Mouse (Mus musculus) urinary bladder, adult 2 months (tissue): ENCODE measurements around the gene Ccl5. TPM values are rescaled to one million over a fixed set of nuclear protein-coding genes. Genes with fewer than 3 reads are reported as not detected.
"Not testable (repeated sequence)": the region's sequence is repeated elsewhere in the genome, so short reads cannot be mapped to it uniquely, and the experiment has no call there.

ENCODE experiments used
- DNase-seq: peaks from one replicate; pipeline ENCODE4 v3.0.0; 2022; ENCODE audit warnings: low spot score
- polyA plus RNA-seq: library from polyadenylated mRNA; depleted of rRNA; stranded (reverse); fragments of >200 nt; gene quantifications from 2 replicates; pipeline ENCODE4 v1.2.3, GENCODE M21; 2012; rRNA removed

Gene Ccl5
- 14.9 and 15.6 TPM in 2 replicates for polyA plus RNA-seq

GRCm38 (mm10) chr11:83530360-83530759 lies at the start of gene Ccl5:
Gene Ccl5 (minus strand): TSS chr11:83530518.
- no peak for DNase-seq

DNA sequence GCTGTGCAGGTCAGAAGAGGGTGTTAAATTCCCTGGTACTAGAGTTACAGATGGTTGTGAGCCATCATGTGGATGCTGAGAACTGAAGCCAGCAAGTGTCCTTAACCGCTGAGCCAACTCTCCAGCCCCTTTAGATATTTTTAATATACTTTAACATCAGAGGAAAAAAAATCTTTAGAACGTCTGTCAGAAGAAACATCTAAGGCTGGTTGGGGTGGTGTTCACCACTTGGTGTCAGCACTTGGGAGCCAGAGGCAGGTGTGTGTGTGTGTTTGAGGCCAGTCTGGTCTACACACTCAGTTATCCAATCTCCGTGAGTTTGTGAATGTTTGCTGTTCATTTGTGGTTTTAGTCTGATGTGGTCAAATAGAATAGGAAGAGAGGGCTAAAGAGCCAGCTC lies 48.7 kb upstream of the Ccl5 start:
- DNase-seq = no peak

DNA sequence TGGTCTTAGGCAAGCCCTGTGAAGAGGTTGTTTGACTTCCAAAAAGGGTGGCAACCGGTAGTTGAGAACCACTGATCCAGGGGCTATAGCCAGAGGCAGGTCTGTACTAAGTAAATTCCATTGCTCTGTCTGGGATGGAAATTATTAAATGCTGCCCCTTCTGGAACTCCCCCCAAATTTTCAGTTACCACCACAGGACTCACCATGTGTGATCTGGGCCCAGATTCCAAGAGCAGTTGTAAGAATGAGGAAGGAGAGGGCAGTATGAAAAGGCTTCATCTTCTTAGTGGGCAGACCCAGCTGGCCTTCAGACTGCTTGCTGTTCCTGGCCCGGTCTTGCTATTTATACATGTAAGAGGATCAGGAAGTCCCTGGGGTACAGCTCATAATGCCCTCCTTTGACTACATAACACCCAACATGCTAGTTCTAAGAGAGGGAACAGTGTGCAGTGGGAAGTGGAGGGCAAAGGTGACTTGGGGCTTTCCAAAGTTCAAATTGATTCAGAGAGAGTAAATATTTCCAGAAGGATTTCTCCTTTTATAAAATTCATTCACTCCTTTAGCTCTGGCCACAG lies 48.0 kb upstream of the Ccl5 start, which contains the start of gene Ccl9:
Gene Ccl9 (minus strand): TSS at position 451 of the 575 bp plus-strand sequence.
- no peak for DNase-seq

DNA sequence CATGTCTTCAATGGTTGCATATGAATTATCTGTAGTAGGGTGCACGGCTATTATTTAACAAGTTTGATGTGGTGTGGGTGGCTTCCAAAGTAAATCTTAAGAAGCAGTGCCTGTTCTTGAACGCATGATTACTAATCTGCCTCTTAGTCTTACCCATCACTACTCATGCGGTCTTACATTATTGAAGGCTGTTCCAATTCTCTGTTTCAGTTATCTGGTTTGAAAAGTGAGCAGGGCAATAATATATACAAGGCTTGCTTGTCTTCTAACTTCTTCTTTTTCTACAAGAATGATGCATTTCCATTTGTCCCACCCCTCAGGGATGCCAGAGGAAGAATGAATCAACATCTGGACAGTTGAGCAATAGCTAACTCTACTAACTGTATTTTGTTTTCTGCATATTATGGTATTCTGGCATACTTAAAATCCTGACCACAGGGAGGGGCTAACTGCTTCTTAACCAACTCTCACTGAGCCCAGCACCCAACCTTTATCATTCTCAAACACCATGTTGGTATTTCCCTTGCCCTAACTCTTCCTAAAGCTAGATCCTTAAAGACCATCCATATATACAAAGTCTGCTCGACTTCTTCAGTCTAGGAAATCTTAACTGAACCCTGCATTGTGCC lies 46.7 kb upstream of the Ccl5 start:
- no peak for DNase-seq

DNA sequence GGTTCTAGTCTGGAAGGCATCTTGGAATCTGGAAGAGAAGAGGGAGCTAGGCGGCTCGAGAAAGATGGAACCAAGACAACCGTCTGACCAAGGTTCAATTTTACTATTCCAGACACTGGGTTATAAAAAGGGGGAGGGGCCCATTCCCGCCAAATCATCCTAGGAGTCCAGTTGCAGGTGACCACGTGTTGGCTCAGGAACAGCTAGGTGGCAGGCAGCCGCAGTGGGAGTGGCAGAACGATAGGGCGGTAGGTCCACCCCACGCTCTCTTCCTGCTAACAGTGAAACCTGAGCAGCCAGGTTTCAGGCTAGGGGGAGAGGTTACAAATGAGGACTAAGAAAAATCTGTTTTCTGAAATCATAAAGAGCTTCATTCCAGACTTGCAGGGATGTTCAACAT lies 42.5 kb upstream of the Ccl5 start:
- DNase-seq = no peak

DNA sequence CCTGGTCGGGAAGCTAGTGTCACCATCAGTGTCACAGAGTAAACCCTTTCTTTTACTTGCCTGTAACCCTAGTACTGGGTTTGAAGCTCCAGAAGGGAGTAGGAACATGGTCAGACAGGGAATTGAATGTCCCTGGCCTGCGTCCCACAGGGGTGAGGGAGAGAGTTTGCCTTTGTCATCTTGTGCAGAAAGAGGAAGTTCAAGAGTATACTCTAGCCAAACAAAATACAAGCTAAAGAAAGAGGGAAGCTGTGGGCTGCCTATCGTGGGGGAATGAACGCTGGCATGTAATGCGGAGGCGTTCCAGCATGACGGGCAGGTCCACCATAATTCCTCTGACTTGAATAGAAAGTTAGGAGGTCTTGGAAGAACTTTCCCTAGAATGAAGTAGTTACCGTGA lies 41.9 kb upstream of the Ccl5 start:
- DNase-seq = no peak

GRCm38 (mm10) chr11:83570189-83570588 lies 39.9 kb upstream of the Ccl5 start:
- no peak for DNase-seq

DNA sequence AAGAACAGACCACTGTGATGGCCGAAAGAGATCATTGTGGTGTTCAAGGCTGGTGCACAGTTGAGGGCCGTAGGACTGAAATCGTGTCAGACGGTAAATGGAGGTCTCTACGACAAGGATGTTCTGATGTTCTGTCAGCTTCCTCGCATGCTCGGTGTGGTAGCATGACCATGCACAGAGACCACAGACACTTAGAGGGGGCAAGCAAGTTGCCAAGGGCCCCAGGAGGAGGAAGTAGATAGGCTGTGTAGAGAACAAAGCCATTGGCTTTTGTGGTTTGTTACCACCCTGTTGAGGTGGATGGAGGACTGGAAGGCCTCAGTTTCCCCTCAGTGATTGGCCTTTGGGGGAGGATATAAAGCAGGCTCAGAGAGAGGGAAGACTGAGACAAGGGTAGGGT lies 38.9 kb upstream of the Ccl5 start:
- no peak for DNase-seq

DNA sequence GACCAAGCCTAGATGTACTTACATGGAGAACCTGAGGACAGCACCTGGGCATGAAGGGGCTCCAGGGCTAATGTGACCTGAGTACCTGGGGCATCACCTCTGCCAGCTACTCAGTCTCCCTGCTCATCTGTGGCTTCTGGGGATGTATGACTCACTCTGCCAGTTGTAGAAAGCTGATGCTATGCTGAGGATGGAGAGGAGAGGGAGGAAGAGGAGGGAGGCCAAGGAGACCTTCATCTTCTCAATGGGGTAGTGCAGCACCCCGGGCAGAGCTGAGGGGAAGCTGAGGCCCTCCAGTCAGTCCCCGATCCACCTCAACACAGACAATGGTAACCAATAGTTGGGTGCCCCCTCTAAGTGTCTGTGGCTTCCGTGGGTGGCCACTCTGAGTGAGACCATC lies 38.5 kb upstream of the Ccl5 start:
- no peak for DNase-seq

DNA sequence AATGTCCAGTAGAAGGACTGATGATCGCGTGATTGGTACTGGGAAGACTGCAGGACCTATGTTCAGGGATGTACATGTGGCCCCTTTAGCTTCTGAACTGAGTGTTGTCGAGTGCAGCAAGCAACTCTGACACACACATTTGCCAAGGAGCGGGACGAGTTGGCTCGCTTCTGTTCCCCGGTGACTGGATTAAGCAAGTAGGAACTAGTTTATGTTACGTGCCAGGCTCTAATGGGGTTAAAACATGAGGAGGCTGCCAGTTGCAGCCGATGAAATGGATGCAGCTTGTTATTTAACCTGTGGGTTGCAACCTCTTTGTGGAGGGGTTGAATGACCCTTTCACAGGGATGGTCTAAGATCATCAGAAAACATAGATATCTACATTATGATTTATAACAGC lies 37.7 kb upstream of the Ccl5 start:
- DNase-seq = no peak

- no peak for DNase-seq
Measured at GRCm38 (mm10) chr11:83567311-83567710, 37.0 kb upstream of the Ccl5 start.

- no peak for DNase-seq
Measured at GRCm38 (mm10) chr11:83566617-83567016, 36.3 kb upstream of the Ccl5 start.

- DNase-seq = no peak
Measured at GRCm38 (mm10) chr11:83563754-83564153, 33.4 kb upstream of the Ccl5 start.

- no peak for DNase-seq
Measured at GRCm38 (mm10) chr11:83562311-83562887, 32.1 kb upstream of the Ccl5 start.

- no peak for DNase-seq
Measured at GRCm38 (mm10) chr11:83560405-83560804, 30.1 kb upstream of the Ccl5 start.

- no peak for DNase-seq
Measured at GRCm38 (mm10) chr11:83557074-83557473, 26.8 kb upstream of the Ccl5 start.

DNA sequence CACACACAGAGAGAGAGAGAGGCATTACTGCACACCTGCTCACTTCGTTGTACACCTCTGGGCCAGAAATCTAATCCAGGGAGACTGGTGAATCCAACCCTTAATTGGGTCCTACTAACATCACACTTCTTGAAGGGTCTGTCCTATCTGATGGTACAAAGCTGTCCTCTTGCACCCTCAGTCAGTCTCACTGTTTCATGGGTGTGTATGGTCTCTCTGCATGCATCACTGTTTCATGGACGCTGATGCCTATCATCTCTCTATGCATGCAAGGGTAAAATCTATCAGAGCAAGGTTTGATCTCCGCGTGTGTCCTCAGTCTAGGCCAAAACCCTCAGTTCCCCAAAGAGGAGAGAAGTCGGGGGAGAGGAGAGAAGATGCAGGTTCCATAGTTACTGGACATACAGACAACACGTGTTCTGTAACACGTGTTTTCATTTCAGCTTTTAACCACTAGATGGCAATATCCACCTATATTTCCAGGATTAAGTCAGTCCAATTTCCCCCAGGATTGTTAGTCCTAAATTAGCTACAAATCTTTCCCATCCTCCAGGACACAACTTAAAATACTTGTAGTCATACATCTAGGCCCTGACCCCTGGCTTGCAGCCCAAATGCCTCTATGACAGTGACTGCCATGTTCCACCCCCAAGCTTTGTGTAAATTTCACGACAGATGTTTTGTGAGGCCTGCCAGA lies 25.9 kb upstream of the Ccl5 start:
- DNase-seq = no peak

- no peak for DNase-seq
Measured at GRCm38 (mm10) chr11:83551668-83552067, 21.4 kb upstream of the Ccl5 start.

DNA sequence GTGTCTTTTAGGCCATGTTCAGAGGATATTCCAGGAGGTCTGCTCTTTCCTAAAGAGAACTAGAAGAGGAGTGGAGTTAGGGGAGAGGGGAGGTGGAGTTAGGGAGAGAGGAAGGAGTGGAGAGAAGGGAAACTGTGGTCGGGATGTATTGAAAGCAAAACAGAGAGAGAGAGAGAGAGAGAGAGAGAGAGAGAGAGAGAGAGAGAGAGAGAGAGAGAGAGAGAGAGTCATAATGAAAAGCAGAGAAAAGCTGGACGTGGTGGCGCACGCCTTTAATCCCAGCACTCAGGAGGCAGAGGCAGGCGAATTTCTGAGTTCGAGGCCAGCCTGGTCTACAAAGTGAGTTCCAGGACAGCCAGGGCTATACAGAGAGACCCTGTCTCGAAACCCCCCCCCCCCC lies 20.7 kb upstream of the Ccl5 start:
- DNase-seq = not testable (repeated sequence)

DNA sequence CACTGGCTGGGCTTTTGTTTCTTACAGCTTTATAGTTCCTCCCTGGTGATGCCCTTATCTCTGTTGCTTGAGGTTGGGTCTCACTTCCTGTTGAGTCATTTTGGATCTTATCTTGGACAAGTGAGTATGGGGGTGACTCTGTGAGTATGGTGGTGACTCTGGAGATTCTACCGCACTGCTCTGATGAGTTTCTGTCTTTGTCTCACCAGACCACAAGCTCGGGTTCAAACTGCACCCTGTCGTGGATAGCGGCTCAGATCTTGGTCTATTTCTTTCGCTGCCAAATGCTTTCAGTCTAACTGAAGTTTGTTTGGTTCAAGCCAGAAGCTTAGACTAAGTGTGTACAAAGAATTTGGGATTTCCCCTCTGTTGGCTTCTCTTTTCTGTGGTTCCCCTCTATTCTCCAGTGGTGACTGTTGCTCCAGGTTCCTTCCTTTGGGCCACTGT lies 19.9 kb upstream of the Ccl5 start:
- DNase-seq = no peak

- no peak for DNase-seq
Measured at GRCm38 (mm10) chr11:83544214-83544613, 13.9 kb upstream of the Ccl5 start.

DNA sequence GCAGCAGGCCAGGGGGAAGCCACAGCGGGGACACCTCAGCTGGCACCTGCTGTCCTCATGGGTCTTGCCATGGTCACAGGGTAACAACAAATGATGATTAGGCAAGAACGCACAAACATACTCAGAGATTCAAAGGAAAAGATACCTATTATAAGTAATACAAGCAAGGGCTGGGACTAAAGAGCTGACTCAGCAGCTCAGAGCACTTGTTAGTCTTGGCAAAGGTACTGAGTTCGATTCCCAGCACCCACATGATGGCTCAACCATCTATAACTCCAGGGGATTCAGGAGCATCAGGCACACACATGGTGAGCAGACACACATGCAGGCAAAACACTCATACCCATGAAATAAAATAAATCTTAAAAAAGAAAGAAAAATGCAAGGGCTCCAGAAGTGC lies 11.1 kb upstream of the Ccl5 start:
- no peak for DNase-seq

DNA sequence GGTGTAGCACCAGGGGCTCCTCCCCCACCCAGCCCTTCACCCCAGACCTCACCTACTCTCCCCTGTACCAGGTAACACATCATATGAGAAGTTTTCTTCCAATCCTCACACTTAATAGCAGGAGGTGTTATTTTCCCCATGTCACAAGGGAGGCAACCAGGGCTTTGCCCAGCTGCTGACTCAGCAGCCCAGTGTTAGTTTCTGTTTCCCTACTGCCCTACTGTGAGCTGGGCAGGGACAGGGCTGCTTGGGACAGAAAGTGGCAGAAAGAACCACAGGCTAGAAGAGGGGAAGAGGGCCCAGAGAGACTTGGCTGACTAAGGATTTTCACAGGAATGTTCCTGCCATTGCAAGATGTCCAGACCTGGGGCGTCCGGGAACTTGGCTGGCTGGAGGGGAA lies 10.6 kb upstream of the Ccl5 start:
- no peak for DNase-seq
